ENCODE assay signal across 15 mouse cellular contexts in genomic region chr7:28849700-28850236, GRCm38 (mm10). TPM values are rescaled to one million over a fixed set of nuclear protein-coding genes. Genes with fewer than 3 reads are reported as not detected.
DNase-seq lines count a peak whose midpoint lies in the region; ATAC-seq and TF ChIP-seq lines count a peak whose summit lies in the region.
"Had no signal": no experiment of that assay in that cellular context is flagged by ENCODE, and none has a peak within 500 bp of the region (broad histone marks: within the 10 kb centered on the region; RNA-seq: fewer than 3 reads in every experiment).

No protein-coding gene starts in this region.

- no peak for TF ChIP-seq EP300 in lung, postnatal 0 days (IDR thresholded peaks at IDR 0.05)

- H3K9ac ChIP-seq in kidney, postnatal 0 days (ENCODE audit: low read depth, low read length): no peak overlapping the region
- peak overlapping the region; percentile 3; the same call in 1 of the 2 replicates for H3K9ac ChIP-seq in embryonic facial prominence, embryonic 11.5 days (replicated peaks; ENCODE audit: low read length)
- H3K9ac ChIP-seq in stomach, embryonic 15.5 days: no peak overlapping the region
- H3K9ac ChIP-seq in lung, postnatal 0 days (replicated peaks; ENCODE audit: low read depth): no peak overlapping the region
- H3K9ac ChIP-seq: hindbrain, embryonic 15.5 days; liver, embryonic 12.5 days had no signal

- no peak overlapping the region for H3K4me3 ChIP-seq in kidney, postnatal 0 days (replicated peaks; ENCODE audit: low read depth, low read length)
- no peak overlapping the region for H3K4me3 ChIP-seq in embryonic facial prominence, embryonic 11.5 days (ENCODE audit: low read depth, low read length)
- H3K4me3 ChIP-seq in stomach, embryonic 15.5 days (replicated peaks): no peak overlapping the region
- no peak overlapping the region for H3K4me3 ChIP-seq in lung, postnatal 0 days (ENCODE audit: low read depth, low read length)
- H3K4me3 ChIP-seq: hindbrain, embryonic 15.5 days; liver, embryonic 12.5 days had no signal

- TF ChIP-seq CTCF in kidney, postnatal 0 days (IDR thresholded peaks at IDR 0.05; ENCODE audit: low read depth): no peak
- TF ChIP-seq CTCF in lung, postnatal 0 days (IDR thresholded peaks at IDR 0.05): no peak

- H3K27ac ChIP-seq in kidney, postnatal 0 days: peak overlapping the region; percentile 5; the same call in 1 of the 2 replicates
- no peak overlapping the region for H3K27ac ChIP-seq in embryonic facial prominence, embryonic 11.5 days (replicated peaks; ENCODE audit: low read depth, low read length)
- H3K27ac ChIP-seq in stomach, embryonic 15.5 days: peak overlapping the region; percentile 87
- H3K27ac ChIP-seq in lung, postnatal 0 days (ENCODE audit: low read length): no peak overlapping the region
- H3K27ac ChIP-seq: hindbrain, embryonic 15.5 days; liver, embryonic 12.5 days had no signal

- H3K4me1 ChIP-seq in kidney, postnatal 0 days (replicated peaks; ENCODE audit: insufficient read depth, low read length): no peaks in the 10 kb centered on the region
- no peaks in the 10 kb centered on the region for H3K4me1 ChIP-seq in embryonic facial prominence, embryonic 11.5 days (ENCODE audit: control insufficient read depth, insufficient read depth, low read length)
- H3K4me1 ChIP-seq in stomach, embryonic 15.5 days: peaks cover 4% of the 10 kb centered on the region; the same call in 1 of the 2 replicates
- H3K4me1 ChIP-seq in lung, postnatal 0 days (ENCODE audit: insufficient read depth, low read depth, low read length): no peaks in the 10 kb centered on the region
- H3K4me1 ChIP-seq: hindbrain, embryonic 15.5 days had no signal

- H3K4me2 ChIP-seq in kidney, postnatal 0 days (ENCODE audit: low read length): no peak overlapping the region
- no peak overlapping the region for H3K4me2 ChIP-seq in embryonic facial prominence, embryonic 11.5 days (ENCODE audit: low read depth, low read length)
- no peak overlapping the region for H3K4me2 ChIP-seq in stomach, embryonic 15.5 days
- H3K4me2 ChIP-seq in lung, postnatal 0 days (replicated peaks; ENCODE audit: low read depth, low read length): no peak overlapping the region
- H3K4me2 ChIP-seq: hindbrain, embryonic 15.5 days; liver, embryonic 12.5 days had no signal

- peak; percentile 46 for DNase-seq in kidney, postnatal 0 days (ENCODE audit: low spot score)
- no peak for DNase-seq in kidney, postnatal 10 days
- DNase-seq in embryonic facial prominence, embryonic 11.5 days (ENCODE audit: low spot score): peak; percentile 57
- peak; percentile 54 for DNase-seq in forelimb bud, embryonic 11.5 days (ENCODE audit: low read depth, low spot score)
- no peak for DNase-seq in adrenal gland, postnatal 10 days
- DNase-seq in lung, postnatal 0 days (ENCODE audit: low spot score): no peak
- DNase-seq: cerebellum, adult 9-11 months; layer of hippocampus, adult 9-11 months; thymus, postnatal 25 days had no signal

- ATAC-seq in kidney, postnatal 0 days (replicated peaks; ENCODE audit: low FRiP score, low read depth): 0 out of 2 replicates have a peak, but pooled peaks have one; percentile 13
- ATAC-seq in embryonic facial prominence, embryonic 11.5 days (replicated peaks; ENCODE audit: insufficient number of reproducible peaks, low FRiP score, low TSS enrichment, low read depth): peak; percentile 73; the same call in 1 of the 2 replicates
- peak; percentile 75 for ATAC-seq in stomach, embryonic 15.5 days (ENCODE audit: insufficient read depth, low FRiP score, low read depth)
- ATAC-seq in lung, postnatal 0 days: no peak
- ATAC-seq: activated CD4-positive, CD25-positive, alpha-beta regulatory T cell, adult 4 months; forebrain, embryonic 14.5 days; liver, embryonic 12.5 days had no signal

- H3K36me3 ChIP-seq in kidney, postnatal 0 days (ENCODE audit: insufficient read depth, low read length): no peaks in the 10 kb centered on the region
- H3K36me3 ChIP-seq in embryonic facial prominence, embryonic 11.5 days (replicated peaks; ENCODE audit: control insufficient read depth, insufficient read depth, low read depth, low read length): no peaks in the 10 kb centered on the region
- H3K36me3 ChIP-seq in stomach, embryonic 15.5 days: no peaks in the 10 kb centered on the region
- no peaks in the 10 kb centered on the region for H3K36me3 ChIP-seq in lung, postnatal 0 days (ENCODE audit: insufficient read depth, low read length)
- H3K36me3 ChIP-seq: hindbrain, embryonic 15.5 days; liver, embryonic 12.5 days had no signal

- no peaks in the 10 kb centered on the region for H3K9me3 ChIP-seq in kidney, postnatal 0 days (replicated peaks; ENCODE audit: low read length)
- H3K9me3 ChIP-seq in embryonic facial prominence, embryonic 11.5 days (replicated peaks; ENCODE audit: control insufficient read depth, low read length): no peaks in the 10 kb centered on the region
- H3K9me3 ChIP-seq in stomach, embryonic 15.5 days: no peaks in the 10 kb centered on the region
- H3K9me3 ChIP-seq in lung, postnatal 0 days (ENCODE audit: low read length): no peaks in the 10 kb centered on the region
- H3K9me3 ChIP-seq: hindbrain, embryonic 15.5 days; liver, embryonic 12.5 days had no signal

- WGBS in kidney, postnatal 0 days: 13% methylated on average over 1 of the region's 1 CpGs
- WGBS in embryonic facial prominence, embryonic 11.5 days: 23% methylated on average over 1 of the region's 1 CpGs
- 44% methylated on average over 1 of the region's 1 CpGs for WGBS in stomach, embryonic 15.5 days
- WGBS in lung, postnatal 0 days: 38% methylated on average over 1 of the region's 1 CpGs

- no peaks in the 10 kb centered on the region for H3K27me3 ChIP-seq in kidney, postnatal 0 days (ENCODE audit: insufficient read depth, low read length)
- H3K27me3 ChIP-seq in embryonic facial prominence, embryonic 11.5 days (ENCODE audit: control insufficient read depth, insufficient read depth, low read length): no peaks in the 10 kb centered on the region
- no peaks in the 10 kb centered on the region for H3K27me3 ChIP-seq in stomach, embryonic 15.5 days (replicated peaks)
- no peaks in the 10 kb centered on the region for H3K27me3 ChIP-seq in lung, postnatal 0 days (replicated peaks; ENCODE audit: insufficient read depth, low read length)
- H3K27me3 ChIP-seq: hindbrain, embryonic 15.5 days had no signal

RNA-seq across cellular contexts. Expression of gene Lgals7, which starts 13.9 kb away (rescaled TPM):
- 1.3 and 1.7 TPM in 2 replicates for polyA plus RNA-seq in kidney, postnatal 0 days (2015; fragmentation: Nextera tagmentation; extraction: Ambion mirVana)
- 0.98 and 1.3 TPM in 2 replicates for polyA plus RNA-seq in embryonic facial prominence, embryonic 11.5 days (2014; fragmentation: Nextera tagmentation; extraction: Ambion mirVana)
- polyA plus RNA-seq in stomach, embryonic 15.5 days (2015; fragmentation: Nextera tagmentation; extraction: Ambion mirVana): 2.2 TPM in 2 replicates
- total RNA-seq in adrenal gland, postnatal 10 days (2021): 1 to 10 TPM; 1.2 to 2.1 TPM
- polyA plus RNA-seq in lung, postnatal 0 days (2015; fragmentation: Nextera tagmentation; extraction: Ambion mirVana): 2.2 and 3.0 TPM in 2 replicates
- total RNA-seq: granulocyte monocyte progenitor cell, adult 5-6 weeks had no signal
- polyA plus RNA-seq: liver, embryonic 12.5 days had no signal

RNA-seq across cellular contexts. Expression of gene Lgals4, which starts 16.1 kb away (rescaled TPM):
- polyA plus RNA-seq in kidney, postnatal 0 days (2015; fragmentation: Nextera tagmentation; extraction: Ambion mirVana): 10.8 and 10.9 TPM in 2 replicates
- 1.5 and 1.9 TPM in 2 replicates for polyA plus RNA-seq in embryonic facial prominence, embryonic 11.5 days (2014; fragmentation: Nextera tagmentation; extraction: Ambion mirVana)
- polyA plus RNA-seq in stomach, embryonic 15.5 days (2015; fragmentation: Nextera tagmentation; extraction: Ambion mirVana): 340 and 467 TPM in 2 replicates
- total RNA-seq in adrenal gland, postnatal 10 days (2021): 10 to 100 TPM; 25.9 to 55.7 TPM
- 14.9 and 15.6 TPM in 2 replicates for polyA plus RNA-seq in lung, postnatal 0 days (2015; fragmentation: Nextera tagmentation; extraction: Ambion mirVana)

RNA-seq across cellular contexts. Expression of gene Ech1, which starts 24.8 kb away (rescaled TPM):
- 330 and 348 TPM in 2 replicates for polyA plus RNA-seq in kidney, postnatal 0 days (2015; fragmentation: Nextera tagmentation; extraction: Ambion mirVana)
- 103 and 106 TPM in 2 replicates for polyA plus RNA-seq in embryonic facial prominence, embryonic 11.5 days (2014; fragmentation: Nextera tagmentation; extraction: Ambion mirVana)
- polyA plus RNA-seq in stomach, embryonic 15.5 days (2015; fragmentation: Nextera tagmentation; extraction: Ambion mirVana): 175 and 195 TPM in 2 replicates
- total RNA-seq in adrenal gland, postnatal 10 days (2021): 1,000 to 10,000 TPM; 1,178 to 1,235 TPM
- 287 and 308 TPM in 2 replicates for polyA plus RNA-seq in lung, postnatal 0 days (2015; fragmentation: Nextera tagmentation; extraction: Ambion mirVana)

RNA-seq across cellular contexts. Expression of gene Capn12, which starts 31.5 kb away (rescaled TPM):
- 0.34 and 0.47 TPM in 2 replicates for polyA plus RNA-seq in kidney, postnatal 0 days (2015; fragmentation: Nextera tagmentation; extraction: Ambion mirVana)
- 0.21 and 0.29 TPM in 2 replicates for polyA plus RNA-seq in embryonic facial prominence, embryonic 11.5 days (2014; fragmentation: Nextera tagmentation; extraction: Ambion mirVana)
- 0.34 and 0.45 TPM in 2 replicates for polyA plus RNA-seq in stomach, embryonic 15.5 days (2015; fragmentation: Nextera tagmentation; extraction: Ambion mirVana)
- under 1 TPM; 0.15 to 0.67 TPM for total RNA-seq in adrenal gland, postnatal 10 days (2021)
- 0.27 and 0.33 TPM in 2 replicates for polyA plus RNA-seq in lung, postnatal 0 days (2015; fragmentation: Nextera tagmentation; extraction: Ambion mirVana)
- total RNA-seq: granulocyte monocyte progenitor cell, adult 5-6 weeks had no signal

RNA-seq across cellular contexts. Expression of gene Hnrnpl, which starts 41.4 kb away (rescaled TPM):
- 232 TPM in 2 replicates for polyA plus RNA-seq in kidney, postnatal 0 days (2015; fragmentation: Nextera tagmentation; extraction: Ambion mirVana)
- polyA plus RNA-seq in embryonic facial prominence, embryonic 11.5 days (2014; fragmentation: Nextera tagmentation; extraction: Ambion mirVana): 328 and 350 TPM in 2 replicates
- polyA plus RNA-seq in stomach, embryonic 15.5 days (2015; fragmentation: Nextera tagmentation; extraction: Ambion mirVana): 239 and 240 TPM in 2 replicates
- 100 to 1,000 TPM; 459 to 528 TPM for total RNA-seq in adrenal gland, postnatal 10 days (2021)
- polyA plus RNA-seq in lung, postnatal 0 days (2015; fragmentation: Nextera tagmentation; extraction: Ambion mirVana): 151 and 154 TPM in 2 replicates

Comparison
In these comparisons a context has a peak if more than half of its experiments do, and no peak if none do; other contexts are left out.
1. DNase-seq: peak in kidney, postnatal 0 days (single experiment), embryonic facial prominence, embryonic 11.5 days (single experiment) and forelimb bud, embryonic 11.5 days (single experiment); none in kidney, postnatal 10 days (single experiment), adrenal gland, postnatal 10 days (single experiment) and lung, postnatal 0 days (single experiment).
2. H3K27ac ChIP-seq: peak in kidney, postnatal 0 days (single experiment) and stomach, embryonic 15.5 days (single experiment); none in embryonic facial prominence, embryonic 11.5 days (single experiment) and lung, postnatal 0 days (single experiment).
3. RNA of gene Lgals4, which starts 16.1 kb away (polyA plus RNA-seq): 340 to 467 TPM in stomach, embryonic 15.5 days; 14.9 to 15.6 TPM in lung, postnatal 0 days, 10.8 to 10.9 TPM in kidney, postnatal 0 days and 1.5 to 1.9 TPM in embryonic facial prominence, embryonic 11.5 days; every median in the first group is over 10 times any median in the second.